Mouse (Mus musculus): ENCODE data around the gene Tns1. TPM values are rescaled to one million over a fixed set of nuclear protein-coding genes. Genes with fewer than 3 reads are reported as not detected.

The Tns1 gene
- polyA plus RNA-seq, 1 experiment from 2014 or later, result 15.6 TPM

GRCm38 (mm10) chr1:73860421-73860820 is 263.8 kb downstream of the Tns1 start:
- DNase-seq (ENCODE audit: low spot score) (no peak), ATAC-seq (replicated peaks; ENCODE audit: low FRiP score) (no peak)
- 93% methylated on average over 3 of the region's 3 CpGs for WGBS
- Histone ChIP-seq H3K9ac (ENCODE audit: low read length) (no peak overlapping the region), H3K27me3 (ENCODE audit: control insufficient read depth, insufficient read depth, low read length) (no peaks in the 10 kb centered on the region), H3K27ac (ENCODE audit: low read depth, low read length) (no peak overlapping the region), H3K9me3 (ENCODE audit: control insufficient read depth, low read length) (no peaks in the 10 kb centered on the region), H3K4me2 (ENCODE audit: low read depth, low read length, severe bottlenecking) (no peak overlapping the region), H3K4me3 (ENCODE audit: low read depth, low read length) (no peak overlapping the region), H3K4me1 (replicated peaks; ENCODE audit: control insufficient read depth, insufficient read depth, low read length) (peaks cover 3% of the 10 kb centered on the region; the same call in 1 of the 2 replicates), H3K36me3 (ENCODE audit: control insufficient read depth, insufficient read depth, low read length) (no peaks in the 10 kb centered on the region)

Other genes starting within 250 kb of the Tns1 start
- gene Rufy4, start 1.1 kb upstream of the Tns1 start, polyA plus RNA-seq (2014; fragmentation: Nextera tagmentation; extraction: Ambion mirVana), result 0.24 and 0.27 TPM in 2 replicates
- 0.12 and 0.17 TPM in 2 replicates for gene Cxcr2, start 29.5 kb upstream of the Tns1 start, polyA plus RNA-seq (2014; fragmentation: Nextera tagmentation; extraction: Ambion mirVana)
- gene Cxcr1, start 70.2 kb upstream of the Tns1 start, polyA plus RNA-seq (2014; fragmentation: Nextera tagmentation; extraction: Ambion mirVana), result not detected in 2 replicates
- 303 and 310 TPM in 2 replicates for gene Arpc2, start 111.6 kb upstream of the Tns1 start, polyA plus RNA-seq (2014; fragmentation: Nextera tagmentation; extraction: Ambion mirVana)
- gene Gpbar1, start 154.1 kb upstream of the Tns1 start, polyA plus RNA-seq (2014; fragmentation: Nextera tagmentation; extraction: Ambion mirVana), result not detected in 2 replicates
- 185 and 205 TPM in 2 replicates for gene Aamp, start 160.3 kb upstream of the Tns1 start, polyA plus RNA-seq (2014; fragmentation: Nextera tagmentation; extraction: Ambion mirVana)
- 95.3 and 98.4 TPM in 2 replicates for gene Pnkd, start 160.5 kb upstream of the Tns1 start, polyA plus RNA-seq (2014; fragmentation: Nextera tagmentation; extraction: Ambion mirVana)
- 6.9 and 8.2 TPM in 2 replicates for gene Tmbim1, start 181.2 kb upstream of the Tns1 start, polyA plus RNA-seq (2014; fragmentation: Nextera tagmentation; extraction: Ambion mirVana)
- 0.52 TPM in 1 of 2 replicates, not detected in the other for gene Catip, start 237.7 kb upstream of the Tns1 start, polyA plus RNA-seq (2014; fragmentation: Nextera tagmentation; extraction: Ambion mirVana)